Mouse (Mus musculus) adipocyte (in vitro differentiated cells): ENCODE measurements around the gene Mepce.
A peak's percentile ranks its signal among the peaks of the same experiment; 100 is the strongest.

Experiments used
- DNase-seq: peaks from one replicate; pipeline ENCODE4 v3.0.0-alpha.2; 2016; ENCODE audit warnings: low spot score

The Mepce gene

DNA sequence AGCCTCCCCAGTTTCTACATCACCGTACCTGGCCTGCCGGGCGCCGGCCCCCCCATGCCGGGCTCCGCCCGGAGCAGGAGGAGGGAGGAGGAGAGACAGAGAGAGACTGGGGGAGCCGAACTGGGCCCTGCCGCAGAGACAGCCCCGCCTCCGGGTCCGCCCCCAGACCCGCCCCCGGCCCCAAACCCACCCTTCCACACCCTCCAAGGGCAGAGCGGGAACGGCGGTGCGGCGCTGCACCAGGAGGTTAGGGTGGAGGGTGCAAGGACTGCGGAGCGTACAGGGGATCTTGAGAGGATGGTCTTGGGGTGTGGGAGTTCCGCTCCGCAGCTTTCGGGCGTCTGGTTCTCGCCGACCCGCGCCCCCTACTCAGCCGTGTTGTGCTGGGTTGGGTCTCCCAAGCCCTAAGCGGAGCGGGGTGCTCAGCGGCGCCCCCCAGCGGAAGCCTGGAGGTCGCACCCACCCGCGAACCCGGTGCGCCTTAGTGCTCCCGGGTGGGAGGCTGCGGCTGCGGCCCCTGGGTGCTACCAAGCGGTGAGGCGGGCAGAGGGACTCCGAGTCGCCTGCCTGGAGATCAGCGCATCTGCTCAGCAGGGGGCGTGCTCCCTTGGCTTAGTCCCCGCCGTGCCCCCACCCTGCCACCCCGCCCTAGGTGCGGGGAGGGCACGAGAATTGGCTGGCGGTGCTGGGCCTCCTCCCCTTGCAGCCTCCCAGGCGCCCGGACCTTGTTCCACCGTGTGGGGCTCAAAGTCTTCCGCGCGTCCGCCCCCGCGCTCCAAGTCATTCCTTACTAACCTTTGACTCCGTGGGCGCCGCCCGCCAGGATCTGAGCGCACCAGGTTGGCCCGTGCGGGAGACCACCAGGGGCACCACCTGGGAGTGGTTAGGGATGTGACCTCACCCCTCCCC is 46.2 kb downstream of the Mepce start, which contains the start of gene Nyap1:
Gene Nyap1, minus strand, starts transcription at position 585 of the 909 bp plus-strand sequence.
- peak; percentile 32 for DNase-seq

GRCm38 (mm10) chr5:137740506-137740905 is 46.9 kb downstream of the Mepce start:
- DNase-seq = no peak

DNA sequence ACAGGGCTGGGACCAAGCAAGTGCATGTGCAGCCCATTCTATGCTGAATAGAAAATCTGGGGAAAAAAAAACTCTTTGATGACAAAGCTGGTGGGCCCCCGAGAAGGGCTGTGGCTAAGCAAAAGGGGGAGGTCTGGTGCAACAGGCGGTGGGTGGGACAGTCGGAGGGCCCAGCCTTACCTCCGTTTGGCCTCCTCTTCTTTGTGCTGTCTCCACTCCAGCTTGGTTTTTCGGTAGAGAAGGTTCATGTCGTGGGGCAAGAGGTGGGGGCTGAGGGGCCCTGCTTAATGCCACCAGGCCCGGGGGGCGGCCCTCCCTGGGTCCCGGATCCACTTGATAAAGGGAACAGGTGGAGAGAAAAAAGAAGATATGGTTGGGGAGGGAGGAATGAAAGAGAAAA is 48.0 kb downstream of the Mepce start:
- no peak for DNase-seq

DNA sequence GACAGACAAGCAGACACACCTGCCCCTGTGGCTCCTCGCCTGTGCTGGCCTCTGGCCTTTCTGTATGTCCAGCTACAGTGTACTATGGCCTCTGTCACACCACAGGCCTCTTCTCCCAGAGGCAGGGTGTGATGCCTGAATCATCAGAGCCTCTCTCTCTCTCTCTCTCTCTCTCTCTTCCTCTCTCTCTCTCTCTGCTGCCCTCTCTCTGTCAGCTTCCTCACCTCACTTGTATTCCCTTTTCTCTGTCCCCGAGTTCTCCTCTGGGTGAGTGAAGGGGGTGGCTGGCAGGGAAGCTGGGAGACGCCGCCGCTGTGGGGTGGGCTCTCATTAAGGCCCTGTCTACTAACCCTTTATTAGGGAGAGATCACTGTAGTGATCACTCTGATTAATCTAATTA is 48.9 kb downstream of the Mepce start:
- DNase-seq = peak; percentile 57

DNA sequence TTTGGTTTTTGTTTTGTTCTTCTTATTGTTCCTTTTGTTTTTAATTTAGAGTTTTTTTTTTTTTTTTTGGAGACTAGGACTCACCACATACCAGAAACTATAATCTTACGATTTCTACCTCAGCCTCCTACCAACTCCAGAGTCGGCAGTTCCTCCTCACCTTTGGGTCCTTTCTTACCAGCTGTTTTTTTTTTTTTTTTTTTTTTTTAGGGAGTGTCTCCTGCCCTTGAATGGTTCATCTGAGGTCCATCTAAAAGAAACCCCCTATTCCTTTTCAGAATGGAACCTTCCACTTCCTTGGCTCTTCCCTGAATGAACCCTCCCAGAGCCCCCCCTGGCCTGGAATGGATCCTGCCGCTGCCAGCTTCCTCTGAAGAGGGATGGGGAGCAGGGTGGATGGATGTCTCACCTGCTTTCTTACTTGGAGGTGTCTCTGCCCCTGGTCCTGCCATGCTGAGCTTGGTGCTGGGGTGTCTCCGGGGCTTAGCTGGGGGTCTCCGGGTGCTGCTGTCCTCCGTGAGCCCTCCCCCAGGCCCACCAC is 50.0 kb downstream of the Mepce start:
- DNase-seq = no peak

DNA sequence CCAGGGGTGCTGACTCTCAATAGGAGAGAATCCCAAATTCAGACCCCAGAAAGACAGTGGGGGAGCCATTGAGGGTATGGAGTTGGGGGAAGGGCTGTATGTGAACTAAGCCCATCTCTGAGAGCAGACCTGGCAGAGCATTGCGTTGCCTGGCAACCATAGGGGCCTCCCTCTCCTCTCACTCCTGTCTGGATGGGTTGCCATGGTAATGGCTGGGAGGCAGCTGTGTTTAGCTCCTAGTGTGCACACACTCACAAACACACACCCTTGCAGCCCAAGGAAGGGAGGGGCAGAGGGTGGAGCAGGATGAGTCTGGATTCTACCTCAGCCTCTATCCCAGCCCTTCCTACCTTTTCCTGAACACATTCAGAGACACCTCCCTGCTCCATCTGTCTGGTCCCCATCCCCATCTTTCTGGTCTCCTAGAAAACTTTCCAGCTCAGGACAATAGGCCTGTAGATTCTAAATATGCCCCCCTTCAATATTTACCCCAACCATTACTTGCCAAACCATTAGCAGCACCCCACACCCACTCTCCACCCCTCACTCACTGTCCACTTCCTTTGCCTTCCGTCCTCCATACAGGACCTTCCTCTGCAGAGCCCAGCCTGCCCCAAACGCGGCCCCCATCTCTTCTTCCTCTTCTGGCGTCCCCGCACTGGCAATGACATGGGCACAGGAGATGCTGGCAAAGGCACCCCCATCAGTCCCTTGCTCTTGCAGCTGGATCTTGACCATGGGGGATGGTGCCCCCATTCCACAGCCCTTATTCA is 53.0 kb downstream of the Mepce start:
- no peak for DNase-seq

DNA sequence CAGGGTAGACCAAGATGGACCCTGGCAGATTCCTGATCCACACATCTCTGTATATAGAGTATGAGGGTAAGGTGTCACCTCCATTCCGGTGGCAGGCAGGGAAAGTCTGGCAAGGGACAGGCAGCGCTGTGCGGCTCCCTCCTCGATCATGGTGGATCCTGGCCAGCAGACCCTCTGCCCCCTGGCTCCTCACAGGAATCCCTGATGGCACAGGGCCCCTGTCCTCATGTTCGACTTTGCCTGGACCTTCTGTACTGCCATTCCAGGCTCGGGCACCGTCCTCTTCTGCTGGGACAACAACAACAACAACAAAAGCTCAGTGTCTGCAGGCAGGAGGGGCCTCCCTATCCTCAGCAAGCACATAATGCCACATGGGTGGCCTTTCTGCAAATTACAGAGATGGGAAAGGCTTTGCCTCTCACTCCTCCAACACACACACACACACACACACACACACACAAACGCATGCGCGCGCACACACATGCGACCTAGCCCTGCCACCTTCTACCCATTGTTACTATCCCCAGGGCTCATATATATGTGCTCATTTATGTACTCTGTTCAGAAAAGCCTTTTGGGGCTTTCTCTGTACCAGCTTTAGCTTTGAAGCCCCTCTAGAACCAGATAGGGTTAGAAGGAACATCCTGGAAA is 53.7 kb downstream of the Mepce start:
- no peak for DNase-seq
